Mouse (Mus musculus): Measurements from ENCODE around the gene Rpp14.
A peak's percentile ranks its signal among the peaks of the same experiment; 100 is the strongest.

Rpp14 gene

DNA sequence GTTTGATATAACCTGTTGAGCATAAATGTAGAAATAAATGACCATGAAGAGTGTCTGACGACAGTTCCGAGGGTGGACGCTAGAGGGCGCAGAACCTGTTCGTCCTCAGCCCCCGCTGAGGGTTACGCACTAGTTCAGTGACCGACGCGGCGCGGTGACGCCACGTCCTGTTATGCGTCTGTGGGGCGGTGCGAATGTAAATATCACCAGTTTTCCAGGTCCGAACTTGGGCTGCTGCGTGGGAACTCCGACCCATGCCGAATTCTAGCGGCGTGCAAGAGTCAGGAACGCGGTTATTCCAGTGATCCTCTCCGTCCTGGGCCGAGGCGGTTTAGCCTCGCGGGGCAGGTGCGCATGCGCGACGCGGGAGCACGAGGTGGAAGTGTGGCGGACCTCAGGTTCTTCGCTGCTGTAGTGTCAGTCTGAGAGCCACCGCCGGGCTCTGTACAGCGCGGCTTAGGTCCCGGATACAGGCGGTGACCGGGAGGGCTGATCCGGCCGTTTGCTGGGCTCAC is at the start of gene Rpp14:
TSS of gene Rpp14 (plus strand) at position 203 of the 515 bp plus-strand sequence.
- no peak for DNase-seq (ENCODE audit: extremely low read depth, low read depth, low spot score)

DNA sequence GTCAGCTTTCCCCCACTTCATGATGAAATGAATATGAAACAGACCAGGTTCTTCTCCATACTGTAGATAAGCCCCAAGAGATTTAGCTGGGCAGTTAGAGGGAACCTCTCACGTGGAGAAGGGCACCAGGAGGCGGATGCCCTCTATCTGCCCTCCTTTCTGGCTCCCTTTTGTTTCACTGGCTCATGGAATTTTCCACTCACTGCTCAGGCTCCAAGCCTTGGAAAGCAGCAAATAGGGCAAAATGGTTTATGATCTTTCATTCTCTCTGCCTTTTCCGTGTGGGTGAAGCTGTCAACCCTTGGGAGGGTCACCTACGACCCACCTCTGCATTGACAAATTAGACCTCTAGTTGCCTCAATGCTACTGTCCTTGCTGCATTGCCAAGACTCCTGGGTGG is 49.6 kb upstream of the Rpp14 start:
- DNase-seq (ENCODE audit: extremely low read depth, low read depth, low spot score): no peak

DNA sequence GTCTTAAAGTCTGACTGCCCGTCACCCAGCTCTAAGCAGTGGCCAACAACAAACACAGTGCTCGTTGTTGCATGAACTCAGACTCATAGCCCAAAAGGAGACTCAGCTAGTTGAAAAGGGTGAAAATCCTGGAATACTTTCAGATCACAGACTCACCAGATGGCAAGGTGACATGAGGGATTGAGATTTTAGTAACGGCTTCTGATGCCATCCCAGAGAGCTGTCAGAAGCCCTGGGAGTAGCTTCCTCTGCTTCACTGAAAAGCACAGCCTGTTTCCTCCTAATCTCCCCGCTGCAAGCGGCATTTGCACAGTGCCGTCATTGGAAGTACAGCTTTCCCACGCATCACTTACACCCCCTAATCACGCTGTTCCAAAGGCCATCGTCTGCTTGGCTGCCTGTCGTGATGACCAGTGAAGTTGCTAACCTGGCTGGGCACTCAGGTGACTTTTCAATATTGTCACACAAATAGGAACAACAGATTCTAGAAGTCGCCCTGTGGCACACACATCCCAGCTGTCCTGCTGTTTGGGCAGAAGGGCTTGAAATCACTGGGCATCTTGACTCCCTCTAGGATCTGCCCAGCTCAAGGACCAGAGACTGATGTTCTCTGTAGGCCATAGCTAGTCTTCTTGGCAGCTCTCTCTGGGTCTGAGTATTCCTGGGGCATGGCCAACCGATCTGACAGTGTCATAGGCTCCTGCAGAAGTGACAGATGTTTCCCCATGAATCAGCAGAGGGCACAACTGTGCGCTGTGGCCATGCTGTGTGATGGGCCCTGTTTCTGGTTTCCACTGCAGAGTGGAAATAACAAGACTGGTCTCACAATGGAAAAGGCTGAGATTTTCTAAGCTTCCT is 47.9 kb upstream of the Rpp14 start:
- no peak for DNase-seq (ENCODE audit: extremely low read depth, low read depth, low spot score)

DNA sequence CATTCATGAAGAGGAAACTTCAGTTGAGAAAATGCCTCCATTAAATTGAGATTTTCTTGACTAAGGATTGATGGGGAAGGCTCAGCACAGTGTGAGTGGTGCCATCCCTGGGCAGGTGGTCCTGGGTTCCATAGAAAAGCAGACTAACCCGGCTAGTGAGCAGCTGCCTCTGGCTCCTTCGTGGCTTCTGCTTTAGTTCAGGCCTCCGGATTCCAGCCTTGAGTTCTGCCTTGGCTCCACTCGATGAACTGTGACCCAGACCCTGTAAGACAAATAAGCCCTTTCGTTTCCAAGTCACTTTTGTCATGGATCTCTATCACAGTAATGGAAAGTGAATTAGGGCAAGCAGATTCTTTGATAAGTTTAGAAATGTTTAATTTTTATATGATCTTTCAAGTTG is 45.6 kb upstream of the Rpp14 start:
- DNase-seq (ENCODE audit: extremely low read depth, low read depth, low spot score): no peak

DNA sequence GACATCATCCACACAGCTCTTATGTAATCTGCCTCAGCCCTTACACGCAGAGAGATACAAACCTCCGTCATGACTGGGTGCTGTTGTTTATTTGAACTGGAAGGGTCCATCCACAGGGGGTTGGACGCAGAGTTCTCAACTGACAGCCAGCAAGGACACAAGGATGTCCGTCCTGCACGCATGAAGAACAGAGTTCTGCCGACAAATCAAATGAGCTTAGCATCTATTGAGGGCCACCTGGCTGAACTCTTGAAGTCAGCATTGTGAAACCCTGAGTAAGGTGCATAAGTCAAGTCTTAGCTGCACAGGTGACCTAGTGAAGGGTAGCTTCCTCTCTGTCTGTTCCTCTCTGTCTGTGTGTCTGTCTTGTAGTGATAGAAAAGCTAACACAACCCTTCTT is 44.2 kb upstream of the Rpp14 start:
- DNase-seq (ENCODE audit: extremely low read depth, low read depth, low spot score): no peak

DNA sequence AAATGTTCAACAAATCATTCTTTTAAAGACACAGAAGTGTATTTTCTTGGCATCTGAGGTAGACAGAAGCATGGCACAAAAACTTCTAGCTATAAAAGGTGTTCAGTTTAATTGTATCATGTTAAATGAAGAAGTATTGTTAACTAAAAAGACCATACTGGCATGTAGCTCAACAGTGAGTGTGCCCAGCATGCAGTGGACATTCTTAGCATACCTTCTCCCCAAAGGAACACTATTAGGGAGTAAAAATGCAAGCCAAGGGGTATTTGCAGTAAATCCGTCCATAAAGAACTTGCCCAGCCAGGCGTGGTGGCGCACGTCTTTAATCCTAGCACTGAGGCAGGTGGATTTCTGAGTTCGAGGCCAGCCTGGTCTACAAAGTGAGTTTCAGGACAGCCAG is 43.8 kb upstream of the Rpp14 start:
- no peak for DNase-seq (ENCODE audit: extremely low read depth, low read depth, low spot score)

DNA sequence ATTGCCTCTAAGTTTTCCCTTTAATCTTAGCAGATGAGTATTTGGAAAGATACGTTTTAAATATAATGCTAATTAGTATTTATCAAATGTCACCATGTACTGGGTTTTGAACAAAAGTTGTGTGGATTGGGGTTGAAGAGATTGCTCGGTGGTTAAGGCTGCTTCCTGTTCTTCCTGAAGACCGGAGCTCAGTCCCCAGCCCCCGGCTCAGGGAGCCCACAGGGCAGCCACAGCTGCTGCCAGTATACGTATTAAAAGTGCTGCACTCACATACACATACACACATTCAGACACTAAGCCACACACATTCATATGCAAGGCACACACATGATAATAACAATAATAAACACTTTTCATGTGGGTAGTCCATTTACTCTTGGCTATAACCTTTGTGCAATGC is 42.0 kb upstream of the Rpp14 start:
- DNase-seq (ENCODE audit: extremely low read depth, low read depth, low spot score): no peak

DNA sequence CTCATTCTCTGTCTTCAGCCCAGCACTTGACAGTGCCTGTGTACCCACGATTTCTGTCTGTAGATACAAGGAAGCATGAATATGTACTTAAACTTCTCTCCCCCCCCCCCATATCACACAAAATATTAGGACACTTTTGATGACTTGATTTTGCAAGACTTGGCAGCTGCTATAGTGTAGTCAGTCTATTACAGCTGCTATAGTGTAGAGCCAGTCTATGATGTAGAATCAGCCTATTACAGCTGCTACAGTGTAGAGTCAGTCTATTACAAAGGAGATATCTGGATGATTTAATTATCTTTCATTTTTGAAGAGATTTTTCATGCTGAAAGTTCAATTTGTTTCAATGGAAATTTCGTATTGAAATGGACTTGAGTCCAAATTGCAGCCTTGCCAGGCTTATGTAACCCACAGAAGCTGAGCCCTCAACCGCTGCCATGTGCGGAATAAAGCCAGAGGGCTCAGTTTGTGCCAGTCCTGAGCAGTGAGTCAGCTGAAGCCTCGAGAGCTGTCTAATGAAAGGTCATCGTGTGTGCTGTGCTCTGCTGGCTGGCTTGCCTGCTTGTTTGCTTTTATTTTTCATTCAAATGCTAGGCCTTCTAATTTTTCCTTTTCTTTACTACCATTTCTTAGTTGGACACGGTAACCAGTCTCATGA is 41.2 kb upstream of the Rpp14 start:
- DNase-seq (ENCODE audit: extremely low read depth, low read depth, low spot score): peak; percentile 70

DNA sequence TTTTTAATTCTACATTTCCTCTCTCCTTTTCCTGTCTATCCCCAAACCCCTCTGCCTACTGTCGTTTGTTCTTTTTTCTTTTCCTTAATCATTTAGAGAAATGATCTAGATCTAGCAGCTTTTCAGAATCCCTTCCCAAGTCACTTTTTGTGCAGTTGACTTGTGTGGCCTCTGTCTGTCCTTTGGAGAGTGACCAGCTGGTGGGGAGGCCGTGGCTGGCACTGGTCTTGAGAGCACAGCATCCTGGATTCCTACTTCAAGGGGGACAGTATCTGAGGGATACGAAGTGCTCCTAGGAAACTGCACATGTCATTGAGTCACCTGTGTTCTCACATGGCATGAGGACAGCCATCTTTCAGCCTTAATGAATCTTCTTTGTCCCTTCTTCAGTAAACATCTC is 40.0 kb upstream of the Rpp14 start:
- DNase-seq (ENCODE audit: extremely low read depth, low read depth, low spot score): no peak

DNA sequence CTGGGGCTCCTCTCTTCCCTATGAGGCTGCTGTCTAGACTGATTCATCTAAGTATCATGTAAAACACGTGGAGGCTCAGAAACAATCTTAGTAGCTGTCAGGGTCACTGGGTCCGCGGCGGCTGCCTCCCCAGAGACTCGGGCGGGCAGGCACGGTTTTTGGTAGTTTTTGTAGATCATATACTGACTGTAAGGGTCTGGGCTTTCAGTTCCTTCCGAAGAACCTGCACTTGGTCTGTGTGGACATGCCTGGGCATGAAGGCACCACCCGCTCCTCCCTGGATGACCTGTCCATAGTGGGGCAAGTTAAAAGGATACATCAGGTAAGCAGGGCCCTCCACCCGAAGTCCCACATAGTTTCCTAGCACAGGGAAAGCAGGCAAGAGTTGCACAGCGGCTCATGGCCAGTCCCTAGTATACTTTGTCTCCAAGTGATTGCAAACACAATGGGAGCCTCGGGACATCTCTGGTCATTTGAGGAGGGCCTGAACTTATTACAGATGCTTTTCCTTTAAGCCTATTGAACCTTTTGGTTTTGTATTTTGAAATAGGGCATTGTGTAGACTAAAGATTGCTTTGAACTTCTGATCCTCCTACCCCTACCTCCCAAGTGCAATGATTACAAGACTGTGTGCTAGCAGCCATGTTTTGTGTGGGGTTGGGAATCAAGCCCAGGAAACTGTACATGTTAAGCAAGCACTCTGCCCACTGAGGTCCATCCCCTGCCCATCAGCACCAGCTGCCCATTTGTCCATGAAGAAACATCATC is 39.1 kb upstream of the Rpp14 start:
- peak; percentile 88 for DNase-seq (ENCODE audit: extremely low read depth, low read depth, low spot score)

DNA sequence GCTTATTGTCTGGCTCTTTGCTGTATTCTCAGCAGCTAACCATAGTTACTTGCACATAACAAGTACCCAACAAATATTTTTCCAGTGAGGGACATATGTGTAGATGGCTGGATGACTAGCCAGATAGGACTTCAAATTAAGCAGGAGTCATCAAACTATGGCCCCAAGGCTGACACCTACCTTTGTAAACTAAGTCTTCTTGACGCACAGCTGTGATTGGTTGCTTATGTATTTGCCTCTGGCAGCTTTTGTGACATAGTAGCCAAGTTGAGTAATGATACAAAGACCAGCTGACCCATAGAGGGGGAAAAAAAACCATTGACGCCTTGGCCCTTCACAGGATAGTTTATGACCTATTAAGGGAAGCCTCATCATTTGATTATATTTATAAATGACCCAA is 38.0 kb upstream of the Rpp14 start:
- DNase-seq (ENCODE audit: extremely low read depth, low read depth, low spot score): peak; percentile 84

DNA sequence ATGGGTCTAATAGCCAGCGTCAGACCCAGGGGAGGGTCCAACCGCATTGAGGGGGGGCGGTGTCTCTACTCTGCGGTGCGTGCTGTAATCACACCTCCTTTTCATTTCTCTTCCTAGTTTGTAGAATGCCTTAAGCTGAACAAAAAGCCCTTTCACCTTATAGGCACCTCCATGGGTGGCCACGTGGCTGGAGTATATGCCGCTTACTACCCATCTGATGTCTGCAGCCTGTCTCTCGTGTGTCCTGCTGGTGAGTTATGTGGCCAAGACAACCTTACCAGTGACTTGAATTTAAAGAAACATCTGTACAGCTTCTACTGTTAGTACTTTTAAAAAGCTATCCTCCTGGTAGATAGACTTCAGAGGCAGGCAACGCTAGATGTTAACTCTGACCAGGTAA is 37.6 kb upstream of the Rpp14 start:
- DNase-seq (ENCODE audit: extremely low read depth, low read depth, low spot score): no peak

DNA sequence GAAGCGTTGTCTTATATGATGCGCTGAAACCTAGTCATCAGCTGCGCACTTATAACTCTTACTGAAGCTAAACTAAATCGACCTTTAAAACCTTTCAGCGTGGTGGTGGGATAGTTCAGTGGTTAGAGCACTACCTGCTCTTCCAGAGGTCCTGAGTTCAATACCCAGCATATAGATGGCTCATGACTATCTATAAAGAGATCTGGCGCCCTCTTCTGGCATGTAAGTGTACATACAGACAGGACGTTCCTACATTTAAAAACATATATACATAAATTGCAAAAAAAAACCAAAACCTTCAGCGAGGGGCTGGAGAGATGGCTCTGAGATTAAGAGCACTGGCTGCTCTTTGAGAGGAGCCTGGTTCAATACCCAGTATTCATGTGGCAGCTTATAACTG is 35.8 kb upstream of the Rpp14 start:
- no peak for DNase-seq (ENCODE audit: extremely low read depth, low read depth, low spot score)

DNA sequence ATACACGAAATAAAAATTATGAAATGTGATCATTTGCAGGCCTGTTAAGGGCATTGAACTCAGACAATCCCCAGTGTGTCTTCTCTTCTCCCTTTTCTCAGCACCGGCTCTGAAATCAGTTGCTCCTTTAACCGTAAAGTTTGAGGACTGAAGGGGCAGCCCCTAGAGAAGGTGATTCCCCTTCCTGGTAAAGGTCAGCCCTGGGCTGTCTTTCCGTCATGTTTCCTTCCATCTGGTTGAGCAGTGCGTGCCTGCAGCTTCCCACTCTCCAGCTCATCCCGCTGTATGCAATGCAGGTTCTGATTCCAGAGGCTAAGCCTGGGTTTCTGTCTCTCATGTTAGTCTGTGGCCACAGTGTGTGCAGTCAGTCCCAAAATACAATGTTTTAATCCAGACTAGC is 35.4 kb upstream of the Rpp14 start:
- no peak for DNase-seq (ENCODE audit: extremely low read depth, low read depth, low spot score)

DNA sequence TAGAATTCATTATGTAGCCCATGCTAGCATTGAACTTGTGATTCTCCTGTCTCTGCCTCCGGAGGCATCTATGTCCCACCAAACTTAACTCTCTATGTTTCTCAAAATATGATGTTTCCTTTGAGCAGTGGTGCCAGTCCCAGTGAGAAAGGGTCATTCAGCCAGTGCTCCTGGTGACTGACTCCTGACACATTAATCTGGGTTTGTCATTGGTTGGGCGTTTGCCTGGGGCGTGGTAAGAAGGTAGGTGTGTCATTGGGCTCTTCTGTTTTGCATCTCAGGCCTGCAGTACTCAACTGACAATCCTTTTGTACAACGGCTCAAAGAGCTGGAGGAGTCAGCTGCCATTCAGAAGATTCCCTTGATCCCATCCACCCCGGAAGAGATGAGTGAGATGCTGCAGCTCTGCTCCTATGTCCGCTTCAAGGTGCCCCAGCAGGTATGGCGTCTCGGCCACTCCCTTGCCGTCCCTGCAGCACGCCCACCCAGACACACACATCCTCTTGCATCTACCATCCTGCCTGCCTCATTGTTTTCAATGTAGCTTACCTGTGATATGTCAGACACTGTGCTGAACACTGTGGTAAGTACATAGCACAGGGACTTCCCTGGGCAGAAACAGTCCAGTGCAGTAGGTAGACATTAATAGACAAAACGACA is 34.9 kb upstream of the Rpp14 start:
- no peak for DNase-seq (ENCODE audit: extremely low read depth, low read depth, low spot score)

DNA sequence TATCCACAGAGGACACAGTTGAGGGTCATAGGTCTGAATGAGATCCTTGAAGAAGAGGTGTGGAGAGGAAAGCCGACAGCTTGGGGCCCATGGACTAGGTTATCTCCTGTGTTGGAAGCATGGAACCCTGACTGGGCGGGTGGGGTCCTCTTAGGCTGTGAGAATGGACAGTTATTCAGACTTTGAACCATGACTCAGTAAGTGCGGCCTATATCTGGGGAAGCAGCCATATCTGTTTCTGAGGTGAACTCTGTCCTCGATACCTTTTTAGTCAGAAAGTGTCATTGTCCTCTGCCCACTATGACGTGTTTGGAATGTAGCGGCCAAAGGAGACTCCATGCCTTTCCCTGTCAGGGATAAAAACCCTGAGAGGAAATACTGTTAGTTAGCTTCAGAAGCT is 33.3 kb upstream of the Rpp14 start:
- no peak for DNase-seq (ENCODE audit: extremely low read depth, low read depth, low spot score)

DNA sequence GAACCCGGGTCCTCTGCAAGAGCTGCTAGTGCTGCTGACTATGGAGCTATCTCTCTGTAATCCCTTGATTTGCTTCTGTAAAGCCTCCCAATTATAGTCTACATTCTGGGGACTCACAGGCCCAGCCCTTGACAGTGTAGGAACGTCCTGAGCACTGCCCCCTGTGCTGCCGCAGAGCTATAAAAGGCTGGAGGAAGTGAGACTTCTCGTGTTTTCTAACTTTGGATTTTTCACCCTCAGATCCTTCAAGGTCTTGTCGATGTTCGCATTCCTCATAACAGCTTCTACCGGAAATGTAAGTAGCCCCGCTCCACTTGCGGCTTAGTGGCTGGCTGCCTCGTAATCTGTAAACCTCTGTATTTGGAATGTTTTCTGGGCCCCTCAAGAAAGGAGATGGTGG is 30.8 kb upstream of the Rpp14 start:
- no peak for DNase-seq (ENCODE audit: extremely low read depth, low read depth, low spot score)

DNA sequence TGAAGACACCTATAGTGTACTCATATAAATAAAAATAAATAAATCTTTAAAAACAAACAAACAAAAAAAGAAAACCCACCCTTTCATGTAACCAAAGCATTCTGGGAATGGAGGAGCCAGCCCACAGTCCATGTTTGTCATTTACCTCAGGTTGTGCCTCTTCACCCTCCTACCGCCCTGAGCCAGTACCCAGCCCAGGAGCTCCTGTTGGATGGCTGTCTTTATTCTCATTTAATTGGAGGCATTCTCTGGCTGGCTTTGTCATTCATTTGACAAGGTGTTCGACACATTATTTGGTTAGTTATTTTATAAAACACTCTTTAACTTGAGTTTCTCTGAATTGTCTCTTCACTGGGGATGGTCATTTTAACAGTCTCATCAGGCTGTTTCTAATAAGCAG is 28.3 kb upstream of the Rpp14 start:
- DNase-seq (ENCODE audit: extremely low read depth, low read depth, low spot score): no peak

DNA sequence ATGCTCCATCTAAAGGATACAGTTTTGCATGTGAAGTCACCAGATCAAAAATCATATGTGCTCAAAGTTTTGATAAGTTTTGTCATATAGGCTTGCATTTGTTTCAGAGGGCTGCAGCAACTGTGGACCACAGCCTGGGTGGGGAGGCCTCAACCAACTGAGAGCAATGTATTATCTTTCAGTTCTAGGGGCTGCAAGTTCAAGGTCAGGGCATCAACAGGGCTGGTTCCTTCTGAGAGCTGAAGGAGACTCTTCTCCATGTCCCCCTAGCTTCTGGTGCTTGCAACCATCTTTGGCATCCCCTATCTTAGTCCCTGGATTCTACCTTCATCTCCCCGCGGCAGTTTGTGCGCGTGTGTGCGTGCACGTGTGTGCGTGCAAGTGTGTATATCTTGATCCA is 27.5 kb upstream of the Rpp14 start:
- DNase-seq (ENCODE audit: extremely low read depth, low read depth, low spot score): no peak

DNA sequence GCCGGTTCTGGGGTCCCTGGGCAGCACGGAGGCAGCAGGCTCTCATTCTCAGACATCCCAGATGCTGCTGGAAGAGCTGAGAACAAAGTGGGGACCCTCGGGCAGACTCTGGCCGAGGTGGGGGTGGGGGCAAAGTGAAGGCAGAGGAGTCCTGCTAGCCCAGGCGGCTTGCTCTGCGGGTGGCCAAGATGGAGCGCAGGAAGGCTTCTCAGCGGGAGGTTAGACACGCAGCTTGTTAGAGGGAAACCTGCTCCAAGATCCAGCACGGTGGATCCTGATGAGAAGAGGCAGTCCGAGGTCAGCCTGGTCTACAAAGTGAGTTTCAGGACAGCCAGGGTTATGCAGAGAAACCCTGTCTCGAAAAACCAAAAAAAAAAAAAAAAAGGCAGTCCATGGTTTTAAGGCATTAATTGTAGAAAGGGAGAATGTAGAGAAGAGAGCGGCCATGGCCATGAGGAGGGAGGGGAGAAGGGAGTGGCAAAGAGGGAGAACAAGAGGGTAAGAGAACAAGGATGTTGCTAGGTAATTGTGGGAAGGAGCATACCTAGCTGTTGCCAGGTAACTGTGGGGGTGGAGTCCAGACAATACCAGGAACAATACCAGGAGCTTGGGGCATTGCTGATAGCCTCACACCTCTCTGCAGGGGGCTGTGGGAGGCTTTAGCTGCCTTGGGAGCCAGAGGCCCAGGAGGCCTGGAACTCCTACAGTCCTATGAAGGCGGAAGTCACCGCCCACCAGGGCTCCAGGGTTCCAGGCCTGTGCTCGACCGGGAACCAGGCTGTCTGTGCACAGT is 25.7 kb upstream of the Rpp14 start:
- no peak for DNase-seq (ENCODE audit: extremely low read depth, low read depth, low spot score)

Data from fat pad, adult 2 months (tissue).